Mouse (Mus musculus): ENCODE results near the gene Tph1. TPM values are rescaled to one million over a fixed set of nuclear protein-coding genes. Genes with fewer than 3 reads are reported as not detected.

Tph1 gene
- polyA plus RNA-seq, 1 experiment from 2014 or later, result 0.63 TPM

- 17% methylated on average over 17 of the region's 17 CpGs for WGBS
- Histone ChIP-seq H3K4me3 (replicated peaks) (peak overlapping the region; percentile 58), H3K27ac (peak overlapping the region; percentile 76; the same call in 1 of the 2 replicates), H3K9ac (peak overlapping the region; percentile 75), H3K27me3 (peaks cover 12% of the 10 kb centered on the region), H3K4me2 (peak overlapping the region; percentile 81), H3K9me3 (no peaks in the 10 kb centered on the region), H3K36me3 (replicated peaks) (no peaks in the 10 kb centered on the region), H3K4me1 (peaks cover 22% of the 10 kb centered on the region)
- no peak for ATAC-seq (ENCODE audit: low FRiP score)
Measured at GRCm38 (mm10) chr7:46640062-46640461, 32.3 kb downstream of the Tph1 start.

GRCm38 (mm10) chr7:46639692-46640031 lies 32.7 kb downstream of the Tph1 start, which contains the start of gene Sergef:
Gene Sergef (minus strand): TSS chr7:46639807.
- under 1% methylated on average over 30 of the region's 30 CpGs for WGBS
- Histone ChIP-seq H3K9me3 (no peaks in the 10 kb centered on the region), H3K27ac (peak within 1 kb of the TSS; percentile 76), H3K4me1 (peaks cover 22% of the 10 kb centered on the region), H3K27me3 (peaks cover 12% of the 10 kb centered on the region), H3K9ac (peak within 1 kb of the TSS; percentile 75), H3K36me3 (replicated peaks) (peaks cover 2% of the 10 kb centered on the region; the same call in 1 of the 2 replicates), H3K4me2 (peak within 1 kb of the TSS; percentile 81), H3K4me3 (replicated peaks) (peak within 1 kb of the TSS; percentile 58)
- peak; percentile 96 for ATAC-seq (ENCODE audit: low FRiP score)

- WGBS, result 10% methylated on average over 29 of the region's 32 CpGs
- Histone ChIP-seq H3K4me3 (replicated peaks) (peak overlapping the region; percentile 58), H3K9me3 (no peaks in the 10 kb centered on the region), H3K36me3 (replicated peaks) (peaks cover 5% of the 10 kb centered on the region; the same call in 1 of the 2 replicates), H3K9ac (peak overlapping the region; percentile 75), H3K27me3 (peaks cover 12% of the 10 kb centered on the region), H3K4me2 (peak overlapping the region; percentile 81), H3K27ac (peak overlapping the region; percentile 76), H3K4me1 (peaks cover 22% of the 10 kb centered on the region)
- ATAC-seq (ENCODE audit: low FRiP score), result peak; percentile 28
Measured at GRCm38 (mm10) chr7:46638889-46639691, 33.2 kb downstream of the Tph1 start.

DNA sequence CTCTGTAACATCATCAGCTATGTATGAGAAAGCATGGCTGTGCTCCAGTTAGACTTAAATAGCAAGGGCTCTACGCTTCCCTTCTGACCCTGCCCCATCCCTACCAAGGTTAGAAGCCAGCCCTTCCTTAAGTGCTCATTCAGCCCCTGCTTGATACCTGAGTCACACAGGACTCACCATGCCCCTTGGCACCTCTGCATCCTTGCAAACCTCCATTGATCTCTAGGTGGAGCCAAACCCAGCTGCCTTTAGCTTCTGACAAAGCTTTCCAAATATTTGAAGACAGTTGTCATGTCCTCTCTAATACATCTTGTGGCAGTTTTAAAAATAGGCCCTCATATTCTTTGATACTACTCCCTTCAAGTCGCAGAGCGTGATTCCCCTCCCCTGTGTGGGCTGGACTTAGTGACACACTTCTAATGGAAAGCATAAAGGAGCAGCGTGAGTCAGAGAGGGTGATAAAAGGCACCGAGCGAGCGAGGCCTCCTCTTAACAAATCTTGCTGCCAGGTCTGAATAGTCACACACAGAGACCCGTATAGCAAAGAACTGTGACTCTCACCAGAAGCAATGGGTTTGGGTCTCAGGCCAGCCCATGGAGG lies 43.9 kb downstream of the Tph1 start:
- Histone ChIP-seq H3K4me1 (peaks cover 5% of the 10 kb centered on the region; the same call in 1 of the 2 replicates), H3K9ac (no peak overlapping the region), H3K9me3 (no peaks in the 10 kb centered on the region), H3K4me3 (replicated peaks) (no peak overlapping the region), H3K4me2 (no peak overlapping the region), H3K36me3 (replicated peaks) (peaks cover 26% of the 10 kb centered on the region), H3K27me3 (no peaks in the 10 kb centered on the region), H3K27ac (no peak overlapping the region)
- WGBS, result 55% methylated on average over 8 of the region's 8 CpGs
- no peak for ATAC-seq (ENCODE audit: low FRiP score)

GRCm38 (mm10) chr7:46623979-46624378 lies 48.4 kb downstream of the Tph1 start:
- Histone ChIP-seq H3K36me3 (replicated peaks) (peaks cover 15% of the 10 kb centered on the region), H3K27ac (no peak overlapping the region), H3K4me2 (no peak overlapping the region), H3K9me3 (no peaks in the 10 kb centered on the region), H3K4me3 (replicated peaks) (no peak overlapping the region), H3K27me3 (no peaks in the 10 kb centered on the region), H3K4me1 (peaks cover 5% of the 10 kb centered on the region; the same call in 1 of the 2 replicates), H3K9ac (no peak overlapping the region)
- ATAC-seq (ENCODE audit: low FRiP score), result no peak
- 38% methylated on average over 2 of the region's 3 CpGs for WGBS

DNA sequence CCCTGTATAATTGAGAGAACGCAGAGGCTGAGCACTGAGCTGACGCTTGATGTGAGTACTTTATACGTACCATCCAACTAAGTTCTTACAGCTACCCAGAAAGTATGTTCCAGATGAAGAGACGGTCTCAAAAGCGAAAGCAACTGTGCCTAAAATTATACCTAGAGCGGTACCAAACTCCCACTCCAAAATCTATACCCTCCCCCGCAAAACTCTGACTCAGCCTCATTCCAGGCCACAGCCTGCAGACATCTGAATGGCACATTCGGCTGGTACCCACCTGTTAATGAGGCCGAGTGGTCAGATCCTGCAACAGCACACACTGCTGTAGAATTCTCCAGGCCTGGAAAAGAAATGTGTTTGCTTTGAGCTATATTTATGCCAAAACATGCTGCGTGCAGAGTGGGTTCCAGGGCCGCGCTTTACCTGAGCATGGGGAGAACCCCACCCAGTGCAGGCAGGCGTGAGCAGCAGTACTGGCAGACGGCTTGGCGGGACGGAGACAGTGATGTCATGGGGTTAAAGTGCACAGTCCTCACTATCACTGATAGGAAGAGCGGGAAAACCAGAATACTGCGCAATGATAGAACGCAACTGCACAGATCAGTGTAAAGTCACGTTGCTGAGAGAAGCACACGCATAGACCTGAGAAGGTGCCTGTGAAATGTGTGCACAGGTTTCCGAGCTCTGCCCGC lies 53.8 kb downstream of the Tph1 start:
- Histone ChIP-seq H3K4me2 (no peak overlapping the region), H3K27me3 (no peaks in the 10 kb centered on the region), H3K9ac (no peak overlapping the region), H3K4me3 (replicated peaks) (no peak overlapping the region), H3K27ac (no peak overlapping the region), H3K4me1 (no peaks in the 10 kb centered on the region), H3K36me3 (replicated peaks) (peaks cover 16% of the 10 kb centered on the region), H3K9me3 (no peaks in the 10 kb centered on the region)
- ATAC-seq (ENCODE audit: low FRiP score), result no peak
- WGBS, result 94% methylated on average over 23 of the region's 23 CpGs

DNA sequence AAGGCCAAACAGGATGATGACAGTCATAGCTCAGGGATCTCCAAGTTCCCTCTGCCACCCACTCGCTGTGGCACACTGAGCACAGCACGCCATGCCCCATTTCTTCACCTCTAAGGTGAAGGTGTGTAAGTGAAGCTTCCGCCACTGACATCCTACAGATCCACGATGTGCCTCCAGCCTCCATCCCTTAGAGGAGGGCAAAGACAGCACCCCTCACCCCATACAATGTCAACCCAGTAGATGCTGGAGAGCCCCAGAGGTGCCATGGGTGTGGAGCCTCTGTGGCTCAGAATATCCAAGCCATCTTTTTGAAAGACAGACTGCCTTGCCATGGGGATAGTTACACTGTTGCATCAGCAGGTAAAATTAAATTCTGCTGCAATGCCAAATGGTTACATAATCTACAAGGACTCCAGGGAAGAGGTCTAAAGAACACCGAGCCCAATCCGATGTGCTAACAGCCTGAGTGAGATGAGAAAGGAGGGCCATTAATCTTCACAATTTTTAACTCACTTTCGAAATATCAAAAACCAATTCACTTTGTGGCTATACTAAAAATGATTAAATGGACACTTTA lies 55.8 kb downstream of the Tph1 start:
- Histone ChIP-seq H3K4me1 (no peaks in the 10 kb centered on the region), H3K4me2 (no peak overlapping the region), H3K27me3 (no peaks in the 10 kb centered on the region), H3K9me3 (no peaks in the 10 kb centered on the region), H3K4me3 (replicated peaks) (no peak overlapping the region), H3K9ac (no peak overlapping the region), H3K36me3 (replicated peaks) (peaks cover 16% of the 10 kb centered on the region), H3K27ac (no peak overlapping the region)
- WGBS, result 91% methylated on average over 7 of the region's 7 CpGs
- ATAC-seq (ENCODE audit: low FRiP score), result no peak

DNA sequence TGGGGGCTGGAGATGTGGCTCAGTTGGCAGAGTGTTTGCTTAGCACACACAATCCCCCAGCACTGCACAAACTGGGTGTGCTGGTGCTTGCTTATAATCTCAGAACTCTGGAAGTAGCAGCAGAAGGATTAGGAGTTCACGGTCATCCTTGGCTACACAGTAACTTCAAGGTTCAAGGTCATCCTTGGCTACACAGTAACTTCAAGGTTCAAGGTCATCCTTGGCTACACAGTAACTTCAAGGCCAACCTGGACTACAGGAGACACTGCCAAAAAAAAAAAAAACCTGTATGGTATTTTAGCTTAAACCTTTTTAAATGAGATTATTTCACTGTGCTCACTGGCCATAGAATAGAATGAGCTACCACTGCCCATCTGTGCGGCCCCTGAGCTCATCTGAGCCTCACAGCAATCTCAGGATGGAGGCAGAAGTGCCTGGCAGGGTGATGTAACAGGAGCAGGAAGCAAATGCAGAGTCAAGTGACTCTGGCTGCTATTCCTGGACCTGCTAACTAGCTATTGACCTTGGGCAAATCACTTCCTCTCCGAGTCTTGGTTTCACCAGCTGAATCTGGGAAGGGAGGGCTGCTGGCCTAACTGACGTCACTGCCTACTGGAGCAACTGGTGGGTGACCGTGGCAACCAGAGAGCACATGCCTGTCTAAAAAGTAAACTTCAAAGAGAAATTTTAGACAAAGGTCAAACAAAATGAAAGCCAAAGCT lies 56.9 kb downstream of the Tph1 start:
- Histone ChIP-seq H3K4me1 (no peaks in the 10 kb centered on the region), H3K27me3 (no peaks in the 10 kb centered on the region), H3K9ac (no peak overlapping the region), H3K4me3 (replicated peaks) (no peak overlapping the region), H3K4me2 (no peak overlapping the region), H3K36me3 (replicated peaks) (peaks cover 10% of the 10 kb centered on the region; the same call in 1 of the 2 replicates), H3K9me3 (no peaks in the 10 kb centered on the region), H3K27ac (no peak overlapping the region)
- 80% methylated on average over 5 of the region's 5 CpGs for WGBS
- no peak for ATAC-seq (ENCODE audit: low FRiP score)

DNA sequence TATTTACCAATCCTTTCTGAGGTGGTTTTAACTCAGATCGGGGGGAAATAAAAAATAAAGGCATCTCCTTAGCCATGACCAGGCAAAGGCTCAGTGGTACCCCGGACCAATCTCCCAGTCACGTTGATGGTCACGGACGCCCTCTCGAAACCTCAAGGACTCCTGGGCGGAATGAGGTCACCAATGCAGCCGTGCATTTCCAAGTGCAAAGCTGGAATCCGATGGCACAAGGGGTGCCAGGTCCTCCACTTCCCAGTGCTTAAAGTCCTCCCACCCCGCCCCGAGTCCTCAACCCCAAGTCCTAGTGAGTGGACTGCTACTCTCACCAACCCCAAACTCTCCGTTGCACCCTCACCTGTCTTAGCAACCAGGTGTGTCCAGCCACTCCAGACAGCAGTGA lies 58.1 kb downstream of the Tph1 start:
- Histone ChIP-seq H3K36me3 (replicated peaks) (peaks cover 7% of the 10 kb centered on the region; the same call in 1 of the 2 replicates), H3K4me2 (no peak overlapping the region), H3K4me1 (no peaks in the 10 kb centered on the region), H3K4me3 (replicated peaks) (no peak overlapping the region), H3K27me3 (no peaks in the 10 kb centered on the region), H3K9me3 (no peaks in the 10 kb centered on the region), H3K9ac (no peak overlapping the region), H3K27ac (no peak overlapping the region)
- 95% methylated on average over 12 of the region's 12 CpGs for WGBS
- no peak for ATAC-seq (ENCODE audit: low FRiP score)

GRCm38 (mm10) chr7:46613091-46613490 lies 59.2 kb downstream of the Tph1 start:
- no peak overlapping the region for H3K4me2 ChIP-seq

DNA sequence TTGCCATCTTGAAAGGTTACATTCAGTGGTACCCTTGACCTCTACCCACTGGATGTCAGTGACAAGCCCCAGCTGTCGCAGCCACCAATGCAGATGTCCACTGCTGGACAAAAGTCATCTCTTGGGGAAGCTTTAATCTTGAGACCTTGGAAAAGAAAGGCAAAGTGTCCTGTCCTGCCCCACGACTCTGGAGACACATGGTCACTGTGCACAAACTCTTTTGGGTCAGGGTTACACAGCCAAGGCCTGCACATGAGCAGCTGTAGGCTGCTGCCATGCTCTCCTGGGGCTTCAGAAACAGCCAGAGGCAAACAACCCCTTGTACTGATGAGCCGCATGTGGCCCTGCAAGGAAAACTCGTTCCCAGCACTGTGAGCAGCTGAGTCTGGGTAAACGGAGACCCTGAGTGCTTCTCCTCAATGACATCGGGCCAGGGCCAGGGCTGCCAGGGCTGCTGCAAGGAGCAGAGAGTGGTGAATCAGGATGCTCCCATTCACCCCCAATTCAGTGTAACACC lies 59.9 kb downstream of the Tph1 start:
- 79% methylated on average over 6 of the region's 6 CpGs for WGBS
- Histone ChIP-seq H3K27me3 (no peaks in the 10 kb centered on the region), H3K4me2 (no peak overlapping the region), H3K9ac (no peak overlapping the region), H3K36me3 (replicated peaks) (peaks cover 7% of the 10 kb centered on the region; the same call in 1 of the 2 replicates), H3K9me3 (no peaks in the 10 kb centered on the region), H3K4me1 (no peaks in the 10 kb centered on the region), H3K27ac (no peak overlapping the region), H3K4me3 (replicated peaks) (no peak overlapping the region)
- no peak for ATAC-seq (ENCODE audit: low FRiP score)

More at GRCm38 (mm10) chr7:46613091-46613490, 59.2 kb downstream of the Tph1 start:
- H3K27me3 ChIP-seq, result no peaks in the 10 kb centered on the region
- no peaks in the 10 kb centered on the region for H3K4me1 ChIP-seq
- H3K36me3 ChIP-seq (replicated peaks), result peaks cover 7% of the 10 kb centered on the region; the same call in 1 of the 2 replicates
- 86% methylated on average over 10 of the region's 10 CpGs for WGBS
- H3K4me3 ChIP-seq (replicated peaks), result no peak overlapping the region
- H3K27ac ChIP-seq, result no peak overlapping the region
- ATAC-seq (ENCODE audit: low FRiP score), result no peak
- no peak overlapping the region for H3K9ac ChIP-seq
- H3K9me3 ChIP-seq, result no peaks in the 10 kb centered on the region

All from forebrain, embryonic 12.5 days (tissue).